Mouse (Mus musculus): ENCODE measurements around the gene Mettl16.

DNA sequence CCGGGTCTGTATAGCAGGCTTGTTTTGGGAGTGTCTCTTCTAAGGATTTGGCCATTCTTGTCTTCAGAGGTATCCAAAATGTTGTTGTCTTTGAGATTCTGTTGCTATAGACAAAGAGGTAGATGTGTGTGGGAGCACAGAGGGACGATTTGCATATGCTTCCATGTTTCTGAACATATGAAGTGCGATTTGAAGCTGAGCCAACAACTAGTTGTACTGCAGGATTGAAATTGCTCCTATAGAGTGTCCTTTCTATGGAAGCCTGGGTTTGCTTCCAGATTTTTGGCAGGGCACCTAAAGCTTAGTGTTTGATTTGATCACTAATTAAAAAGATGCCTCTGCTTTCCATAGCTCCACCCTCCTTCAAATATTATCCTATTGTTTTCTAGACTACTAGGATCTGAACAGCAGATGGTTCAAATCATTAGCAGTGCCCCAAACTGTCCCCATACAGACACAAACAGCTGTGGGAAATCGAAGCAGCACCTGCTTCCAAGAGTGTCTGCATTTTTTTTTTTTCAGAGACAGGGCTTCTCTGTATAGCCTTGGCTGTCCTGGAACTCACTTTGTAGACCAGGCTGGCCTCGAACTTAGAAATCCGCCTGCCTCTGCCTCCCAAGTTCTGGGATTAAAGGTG lies 36.7 kb downstream of the Mettl16 start:
- TF ChIP-seq CTCF (IDR thresholded peaks at IDR 0.05; ENCODE audit: low read depth) (no peak), EP300 (optimal IDR thresholded peaks at IDR 0.05) (no peak)

All from stomach, postnatal 0 days (tissue).